Mouse (Mus musculus) heart, postnatal 0 days (tissue): ENCODE measurements around the gene Txnip. TPM values are rescaled to one million over a fixed set of nuclear protein-coding genes. Genes with fewer than 3 reads are reported as not detected.
A peak's percentile ranks its signal among the peaks of the same experiment; 100 is the strongest.

Experiments used
- ATAC-seq: fragments of 200-750 bp; cut with Nextera tagmentation; 2 replicates; pipeline ENCODE4 v1.8.0; 2017; ENCODE audit warnings: low read depth, moderate number of reproducible peaks, moderate library complexity; ENCODE audit not compliant: insufficient read depth
- DNase-seq: peaks from one replicate; pipeline ENCODE4 v3.0.0-alpha.2; 2016; ENCODE audit warnings: low spot score
- H3K27ac ChIP-seq: fragments of 300-500 bp; sonication (generic); 2 replicates; pipeline ENCODE4 v1.5.1; 2014; ENCODE audit warnings: low read depth, mild to moderate bottlenecking
- H3K27me3 ChIP-seq: fragments of 300-500 bp; sonication (generic); 2 replicates; pipeline ENCODE4 v1.6.1; 2014; ENCODE audit warnings: low read length, mixed read lengths; ENCODE audit not compliant: control insufficient read depth, insufficient read depth
- H3K36me3 ChIP-seq: fragments of 300-500 bp; sonication (generic); replicated peaks from 2 replicates; pipeline ENCODE4 v1.6.1; 2014; ENCODE audit warnings: low read length, mixed read lengths; ENCODE audit not compliant: control insufficient read depth, insufficient read depth
- H3K4me1 ChIP-seq: fragments of 300-500 bp; sonication (generic); 2 replicates; pipeline ENCODE4 v1.6.1; 2014; ENCODE audit warnings: antibody characterized with exemption; ENCODE audit not compliant: control insufficient read depth, insufficient read depth
- H3K4me2 ChIP-seq: fragments of 300-500 bp; sonication (generic); 2 replicates; pipeline ENCODE4 v1.6.1; 2014; ENCODE audit warnings: low read depth, mild to moderate bottlenecking, low read length, moderate library complexity
- H3K4me3 ChIP-seq: fragments of 300-500 bp; sonication (generic); 2 replicates; pipeline ENCODE4 v1.5.1; 2014; ENCODE audit warnings: low read depth, low read length
- H3K9ac ChIP-seq: fragments of 300-500 bp; sonication (generic); replicated peaks from 2 replicates; pipeline ENCODE4 v1.6.1; 2014; ENCODE audit warnings: low read depth, low read length, mixed read lengths
- H3K9me3 ChIP-seq: fragments of 300-500 bp; sonication (generic); replicated peaks from 2 replicates; pipeline ENCODE4 v1.6.1; 2016; ENCODE audit warnings: low read length; ENCODE audit not compliant: control insufficient read depth
- CTCF ChIP-seq: IDR thresholded peaks from 2 replicates; pipeline ENCODE4 v1.5.1; 2016; ENCODE audit warnings: antibody characterized with exemption, control low read depth, low read depth
- EP300 ChIP-seq: IDR thresholded peaks from 2 replicates; pipeline ENCODE4 v1.6.1; 2016; ENCODE audit warnings: antibody characterized with exemption, low read depth
- WGBS: fragments of 180-500 bp; shearing (Covaris S2); extraction: QIAGEN DNeasy Blood & Tissue Kit; methylation state at CpG from one replicate; pipeline ENCODE4 v1.1.7; 2014; 5-methylcytosine and 5-hydroxymethylcytosine counted together
- polyA plus RNA-seq: library from polyadenylated mRNA; unstranded; fragments of >200 nt; fragmentation: Nextera tagmentation; extraction: Ambion mirVana; gene quantifications from 2 replicates; pipeline ENCODE4 v1.2.1, GENCODE M21; 2015
- total RNA-seq: library from RNA; depleted of rRNA; stranded (reverse); fragments of >200 nt; gene quantifications from 2 replicates; pipeline ENCODE4 v1.2.3, GENCODE M21; 2014; ENCODE audit warnings: low replicate concordance

The Txnip gene
- total and polyA plus RNA-seq, 2 experiments from 2014 or later: 332 to 1,196 TPM

DNA sequence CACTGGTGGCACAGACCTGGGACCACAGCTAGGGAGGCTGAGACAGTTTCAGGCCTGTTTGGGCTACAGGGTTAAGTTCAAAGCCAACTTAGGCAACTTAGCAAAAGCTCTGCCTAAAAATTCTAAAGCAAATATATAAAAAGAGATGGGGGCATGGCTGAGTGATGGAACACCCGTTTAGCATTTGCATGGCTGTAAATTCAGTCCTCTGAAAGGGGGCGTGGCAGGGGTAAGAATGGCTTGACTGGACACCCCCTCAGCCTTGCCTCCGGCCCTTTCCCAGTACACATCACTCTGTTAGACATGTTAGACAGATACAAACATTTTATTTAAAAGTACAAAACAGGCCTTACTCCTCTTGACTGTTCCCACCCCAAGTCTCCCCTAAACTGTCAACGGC is 19.8 kb downstream of the Txnip start:
- no peaks in the 10 kb centered on the region for H3K27me3 ChIP-seq
- no peaks in the 10 kb centered on the region for H3K36me3 ChIP-seq
- H3K9ac ChIP-seq: peak overlapping the region; percentile 61
- no peaks in the 10 kb centered on the region for H3K9me3 ChIP-seq
- TF ChIP-seq CTCF (no peak), EP300 (no peak)
- 58% methylated on average over 4 of the region's 4 CpGs for WGBS
- H3K4me1 ChIP-seq: peaks cover 61% of the 10 kb centered on the region
- ATAC-seq (no peak), DNase-seq (peak; percentile 12)
- H3K4me2 ChIP-seq: peak overlapping the region; percentile 40
- H3K4me3 ChIP-seq: no peak overlapping the region
- H3K27ac ChIP-seq: peak overlapping the region; percentile 99

DNA sequence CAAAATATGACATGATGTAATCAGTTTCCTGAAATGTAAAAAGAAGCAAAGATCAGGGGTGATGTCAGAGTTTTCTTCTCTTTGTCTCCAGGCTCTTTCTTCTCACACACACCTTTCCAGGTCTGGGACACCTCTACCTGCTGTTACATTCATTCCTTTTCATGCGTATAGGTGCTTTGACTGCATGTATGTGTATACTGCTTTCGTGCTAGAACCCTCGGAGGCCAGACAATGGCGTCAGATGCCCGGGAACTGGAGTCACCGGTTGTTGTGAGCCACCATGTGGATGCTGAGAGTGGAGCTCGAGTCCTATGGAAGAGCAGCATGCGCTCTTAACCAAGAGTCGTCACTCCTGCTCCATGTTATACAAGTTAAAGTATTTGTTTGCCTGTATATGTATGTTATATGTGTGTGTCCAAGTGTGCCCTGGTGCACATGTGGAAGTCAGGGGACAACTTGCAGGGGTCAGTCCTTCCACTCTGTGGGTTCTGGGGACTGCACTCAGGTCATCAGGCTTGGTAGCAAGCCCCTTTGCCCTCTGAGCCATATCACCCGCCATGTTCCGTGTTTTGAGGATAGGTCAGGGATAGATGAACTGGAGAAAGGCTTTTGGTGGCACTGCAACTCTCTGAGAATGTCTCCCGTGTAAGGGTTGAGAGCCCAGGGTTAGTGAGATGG is 20.9 kb downstream of the Txnip start:
- peak; percentile 4 for DNase-seq

DNA sequence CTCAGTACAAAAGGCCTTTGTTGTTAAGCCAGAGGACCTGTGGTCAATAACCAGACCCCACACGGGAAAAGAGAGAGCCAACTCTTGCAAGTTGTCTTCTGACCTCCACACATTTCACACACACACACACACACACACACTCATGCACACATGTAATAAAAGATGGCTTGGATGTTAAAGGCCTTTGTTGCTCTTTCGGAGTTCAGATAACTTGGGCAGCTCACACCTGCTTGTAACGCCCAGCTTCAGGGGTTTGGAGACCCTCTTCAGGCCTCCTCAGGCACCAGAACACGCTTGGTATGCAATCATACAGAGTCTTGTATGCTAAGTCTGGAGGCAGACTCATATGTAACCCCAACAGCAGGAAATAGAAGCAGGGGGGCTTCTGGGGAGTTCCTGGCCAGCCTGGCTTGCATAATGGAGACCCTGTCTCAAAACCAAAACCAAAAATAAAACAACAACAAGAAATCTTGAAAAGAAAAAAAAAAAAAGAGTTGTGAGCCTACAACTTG is 21.5 kb downstream of the Txnip start:
- Histone ChIP-seq H3K36me3 (no peaks in the 10 kb centered on the region), H3K4me2 (peak overlapping the region; percentile 1; the same call in 1 of the 2 replicates), H3K27me3 (no peaks in the 10 kb centered on the region), H3K27ac (peak overlapping the region; percentile 99), H3K4me1 (peaks cover 46% of the 10 kb centered on the region), H3K4me3 (no peak overlapping the region), H3K9me3 (no peaks in the 10 kb centered on the region), H3K9ac (no peak overlapping the region)
- 76% methylated on average over 4 of the region's 4 CpGs for WGBS
- TF ChIP-seq CTCF: no peak
- no peak for TF ChIP-seq EP300
- DNase-seq: peak; percentile 4
- no peak for ATAC-seq

More for the DNA sequence above, 20.9 kb downstream of the Txnip start:
- Histone ChIP-seq H3K27ac (peak overlapping the region; percentile 99), H3K36me3 (no peaks in the 10 kb centered on the region), H3K4me3 (no peak overlapping the region), H3K4me2 (no peak overlapping the region), H3K9me3 (no peaks in the 10 kb centered on the region), H3K27me3 (no peaks in the 10 kb centered on the region), H3K9ac (no peak overlapping the region), H3K4me1 (peaks cover 51% of the 10 kb centered on the region)
- 70% methylated on average over 12 of the region's 12 CpGs for WGBS
- ATAC-seq: no peak
- TF ChIP-seq EP300 (no peak), CTCF (no peak)

DNA sequence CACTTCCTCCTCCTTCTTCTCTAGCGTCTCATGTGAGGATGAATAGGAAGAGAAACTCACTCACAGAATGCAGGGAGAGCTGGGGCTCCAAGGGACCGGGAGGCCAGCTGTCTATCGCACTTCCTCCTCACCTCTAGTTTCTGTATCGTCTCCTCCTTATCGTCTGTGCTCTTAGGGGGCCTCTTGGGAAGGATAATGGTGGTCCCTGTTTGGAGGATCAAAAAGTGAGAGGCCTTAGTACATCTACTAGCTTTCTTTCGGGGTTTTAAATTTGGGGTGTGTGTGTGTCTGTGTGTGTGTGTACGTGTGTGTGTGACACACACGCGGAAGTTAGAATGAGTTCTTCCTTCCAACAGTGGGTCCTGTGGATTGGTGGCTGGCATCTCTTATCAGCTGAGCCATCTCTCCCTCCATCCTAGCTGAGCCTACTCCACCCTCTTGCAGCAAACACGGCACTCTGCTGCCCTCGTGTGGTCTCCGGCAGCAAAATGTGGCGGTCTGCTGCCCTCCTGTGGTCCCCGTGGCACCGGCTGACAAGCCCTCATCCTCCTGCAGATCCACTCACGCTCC is 22.2 kb downstream of the Txnip start:
- Histone ChIP-seq H3K27me3 (no peaks in the 10 kb centered on the region), H3K9ac (no peak overlapping the region), H3K4me3 (no peak overlapping the region), H3K4me2 (peak overlapping the region; percentile 46), H3K4me1 (peaks cover 39% of the 10 kb centered on the region), H3K36me3 (no peaks in the 10 kb centered on the region), H3K9me3 (no peaks in the 10 kb centered on the region), H3K27ac (peak overlapping the region; percentile 99)
- DNase-seq (peak; percentile 89), ATAC-seq (peak; percentile 12; the same call in 1 of the 2 replicates)
- TF ChIP-seq EP300 (no peak), CTCF (peak; percentile 100)
- WGBS: 8% methylated on average over 15 of the region's 16 CpGs

DNA sequence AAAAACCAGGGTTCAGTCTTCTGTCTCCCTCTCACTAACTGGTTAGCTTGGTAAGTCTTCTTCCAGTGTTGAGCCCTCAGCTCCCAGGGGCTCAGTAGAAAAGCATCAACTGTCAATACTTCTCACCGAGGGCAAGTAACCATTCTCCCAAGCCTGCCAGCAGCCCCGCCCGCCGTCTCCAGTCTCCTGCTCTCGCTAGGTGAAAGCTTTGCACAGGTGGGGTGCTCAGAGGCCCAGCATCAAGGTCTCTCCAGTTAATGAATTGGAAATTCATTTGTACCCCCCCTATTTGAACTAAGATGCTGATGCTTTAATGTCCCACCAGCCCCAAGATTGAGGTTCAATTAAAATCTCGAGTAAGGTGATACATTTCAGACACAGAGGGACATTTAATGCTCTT is 23.4 kb downstream of the Txnip start:
- TF ChIP-seq EP300: no peak
- TF ChIP-seq CTCF: no peak
- DNase-seq: peak; percentile 4
- no peak for ATAC-seq
- H3K27ac ChIP-seq: no peak overlapping the region
- H3K4me1 ChIP-seq: peaks cover 29% of the 10 kb centered on the region; the same call in 1 of the 2 replicates
- no peaks in the 10 kb centered on the region for H3K27me3 ChIP-seq
- no peak overlapping the region for H3K4me3 ChIP-seq
- no peaks in the 10 kb centered on the region for H3K36me3 ChIP-seq
- H3K9me3 ChIP-seq: no peaks in the 10 kb centered on the region
- 68% methylated on average over 6 of the region's 6 CpGs for WGBS
- H3K4me2 ChIP-seq: no peak overlapping the region
- H3K9ac ChIP-seq: 0 out of 2 replicates have a peak overlapping the region, but pooled peaks have one; percentile 1
